Mouse (Mus musculus): ENCODE measurements around the gene Arl13b. TPM values are rescaled to one million over a fixed set of nuclear protein-coding genes. Genes with fewer than 3 reads are reported as not detected.

Gene Arl13b
- polyA plus RNA-seq, 1 experiment, result 0.11 TPM

GRCm38 (mm10) chr16:62755307-62755706 is 91.5 kb downstream of the Arl13b start:
- peaks cover 4% of the 10 kb centered on the region; the same call in 1 of the 2 replicates for H3K9me3 ChIP-seq (ENCODE audit: control insufficient read depth, low read length)
- peaks cover 4% of the 10 kb centered on the region for H3K36me3 ChIP-seq (ENCODE audit: control insufficient read depth)
- no peak overlapping the region for H3K4me3 ChIP-seq (replicated peaks)
- H3K27me3 ChIP-seq (ENCODE audit: control insufficient read depth), result no peaks in the 10 kb centered on the region
- H3K4me1 ChIP-seq (ENCODE audit: control insufficient read depth), result no peaks in the 10 kb centered on the region
- TF ChIP-seq TAL1 (IDR thresholded peaks at IDR 0.05; ENCODE audit: low read length), result no peak
- TF ChIP-seq GATA1 (IDR thresholded peaks at IDR 0.05; ENCODE audit: low read length), result no peak

- Histone ChIP-seq H3K4me3 (replicated peaks) (no peak overlapping the region), H3K4me1 (ENCODE audit: control insufficient read depth) (no peaks in the 10 kb centered on the region), H3K9me3 (ENCODE audit: control insufficient read depth, low read length) (peaks cover 4% of the 10 kb centered on the region; the same call in 1 of the 2 replicates), H3K36me3 (ENCODE audit: control insufficient read depth) (peaks cover 4% of the 10 kb centered on the region), H3K27me3 (ENCODE audit: control insufficient read depth) (no peaks in the 10 kb centered on the region)
- TF ChIP-seq TAL1 (IDR thresholded peaks at IDR 0.05; ENCODE audit: low read length) (no peak), GATA1 (IDR thresholded peaks at IDR 0.05; ENCODE audit: low read length) (no peak)
Measured at GRCm38 (mm10) chr16:62753597-62753996, 93.2 kb downstream of the Arl13b start.

GRCm38 (mm10) chr16:62753079-62753478 is 93.8 kb downstream of the Arl13b start:
- H3K36me3 ChIP-seq (ENCODE audit: control insufficient read depth), result no peaks in the 10 kb centered on the region; the same call in 1 of the 2 replicates
- no peak overlapping the region for H3K4me3 ChIP-seq (replicated peaks)
- H3K27me3 ChIP-seq (ENCODE audit: control insufficient read depth), result no peaks in the 10 kb centered on the region
- TF ChIP-seq TAL1 (IDR thresholded peaks at IDR 0.05; ENCODE audit: low read length), result no peak
- no peaks in the 10 kb centered on the region for H3K9me3 ChIP-seq (ENCODE audit: control insufficient read depth, low read length)
- no peaks in the 10 kb centered on the region for H3K4me1 ChIP-seq (ENCODE audit: control insufficient read depth)

- TF ChIP-seq TAL1 (IDR thresholded peaks at IDR 0.05; ENCODE audit: low read length), result no peak
- no peak for TF ChIP-seq GATA1 (IDR thresholded peaks at IDR 0.05; ENCODE audit: low read length)
- no peaks in the 10 kb centered on the region for H3K27me3 ChIP-seq (ENCODE audit: control insufficient read depth)
- no peaks in the 10 kb centered on the region for H3K4me1 ChIP-seq (ENCODE audit: control insufficient read depth)
- H3K9me3 ChIP-seq (ENCODE audit: control insufficient read depth, low read length), result 0 out of 2 replicates have a peak, but pooled peaks cover 2% of the 10 kb centered on the region
- H3K36me3 ChIP-seq (ENCODE audit: control insufficient read depth), result no peaks in the 10 kb centered on the region
- H3K4me3 ChIP-seq (replicated peaks), result no peak overlapping the region
Measured at GRCm38 (mm10) chr16:62745875-62746274, 101.0 kb downstream of the Arl13b start.

Other genes starting within 250 kb of the Arl13b start
- gene Nsun3, start 60.2 kb downstream of the Arl13b start, polyA plus RNA-seq (2012), result 0.26 and 0.30 TPM in 2 replicates
- gene Stx19, start 32.4 kb downstream of the Arl13b start, polyA plus RNA-seq (2012), result not detected in 2 replicates
- gene Pros1, start 7.3 kb upstream of the Arl13b start, polyA plus RNA-seq (2012), result not detected in 2 replicates